Mouse (Mus musculus) left cerebral cortex, postnatal 14 days (tissue): ENCODE measurements at regions not wholly inside any gene's neighbourhood (a gene's known extent, or its start where the extent isn't known, plus 50 kb on each side); places are given as distances from the start of the nearest gene placed in this dataset.
"Not testable (repeated sequence)": the region's sequence is repeated elsewhere in the genome, so short reads cannot be mapped to it uniquely, and the experiment has no call there.

Experiments
- DNase-seq, 2 experiments: peaks; one replicate each; pipeline ENCODE4 v3.0.0; 2021 to 2022; ENCODE audit warnings: low spot score in 2 of 2, mixed read lengths in 1 of 2
- intact Hi-C: fragments of 180-260 bp; cut with DNase I; formaldehyde crosslinking; loops from one replicate; pipeline ENCODE4 v1.15.1; 2025

DNA sequence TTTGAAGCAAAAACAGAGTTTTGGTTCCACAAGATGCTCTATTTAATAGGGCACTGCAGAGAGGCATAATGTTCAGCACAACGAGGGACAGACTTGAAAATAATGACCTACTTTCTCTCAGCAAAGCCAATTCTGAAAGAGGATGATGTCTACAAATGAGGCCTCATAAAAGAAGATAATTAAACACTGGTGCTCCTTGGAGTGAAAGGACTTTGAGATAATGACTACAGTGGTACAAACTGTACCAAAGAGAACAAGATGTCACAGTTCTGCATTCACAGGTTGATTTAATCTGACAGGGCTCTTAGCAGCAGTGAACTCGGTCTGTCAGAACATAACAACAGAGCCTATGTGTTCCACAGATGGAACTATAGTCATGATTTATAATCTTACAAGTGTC is 305.4 kb downstream of the Hdgfl1 start:
- DNase-seq, result peak in 1 of 2 experiments; percentile 13
- intact Hi-C loops, result no loop called here

GRCm38 (mm10) chr13:26464096-26464495 is 305.9 kb downstream of the Hdgfl1 start:
- intact Hi-C loops, result no loop called here
- no peak for DNase-seq

DNA sequence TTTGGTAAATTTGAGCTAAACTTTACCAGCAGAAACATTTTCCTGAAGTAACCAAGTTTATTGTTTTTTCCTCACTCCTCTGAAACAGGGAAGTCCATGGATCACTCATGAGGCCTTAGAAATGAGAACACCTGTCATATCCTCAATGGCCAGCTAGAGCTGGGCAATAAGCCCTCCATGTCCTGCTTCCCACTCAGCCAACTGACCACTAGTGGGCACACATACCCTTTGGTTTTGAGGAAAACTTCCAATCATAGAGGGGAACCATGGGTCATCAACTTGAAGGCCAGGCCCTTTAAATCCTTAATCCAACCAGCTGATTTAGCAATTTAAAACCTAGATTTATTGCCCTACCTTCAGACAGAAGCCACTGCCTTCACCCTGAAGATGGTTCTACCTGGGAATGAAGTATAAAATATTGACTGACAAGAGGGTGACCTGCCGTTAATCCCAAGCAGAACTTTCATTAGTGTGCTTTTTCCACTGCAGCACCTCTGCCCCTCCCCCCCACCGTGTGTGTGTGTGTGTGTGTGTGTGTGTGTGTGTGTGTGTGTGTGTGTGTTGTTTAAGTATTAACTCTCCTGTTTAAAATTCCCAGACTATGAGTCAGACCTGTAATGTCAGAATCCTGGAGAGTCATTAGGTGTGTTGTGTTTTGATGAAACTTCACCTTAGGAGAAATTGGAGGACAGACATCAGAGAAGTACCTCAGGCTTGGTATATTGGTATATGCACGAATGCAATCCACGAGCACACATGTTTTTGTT is 312.3 kb downstream of the Hdgfl1 start:
- intact Hi-C loops, result no loop called here
- no peak for DNase-seq

- DNase-seq, result no peak
- intact Hi-C loops, result no loop called here
Measured at GRCm38 (mm10) chr13:26426639-26427038, 343.3 kb downstream of the Hdgfl1 start.

- DNase-seq, result no peak
- intact Hi-C loops, result no loop called here
Measured at GRCm38 (mm10) chr13:26424513-26424912, 345.5 kb downstream of the Hdgfl1 start.

DNA sequence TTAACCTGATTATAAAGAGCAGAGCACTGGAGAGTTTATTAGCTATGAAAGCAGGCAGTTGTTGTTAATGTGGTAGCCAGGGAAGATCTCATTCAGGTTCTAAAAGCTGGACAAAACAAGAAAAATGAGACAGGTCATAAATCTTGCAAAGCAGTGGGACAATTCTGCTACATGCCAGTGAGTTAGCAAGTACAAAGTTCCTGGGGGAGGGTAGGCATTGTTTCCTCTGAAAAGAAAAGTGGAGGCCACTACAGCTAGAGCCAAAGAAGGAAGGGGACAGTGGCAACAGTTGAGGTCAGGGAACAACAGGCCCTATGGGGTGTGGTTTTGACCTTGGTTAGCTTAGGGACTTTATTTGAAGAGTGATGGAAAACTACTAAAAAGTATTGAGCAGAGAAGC is 364.2 kb downstream of the Hdgfl1 start:
- intact Hi-C loops, result no loop called here

DNA sequence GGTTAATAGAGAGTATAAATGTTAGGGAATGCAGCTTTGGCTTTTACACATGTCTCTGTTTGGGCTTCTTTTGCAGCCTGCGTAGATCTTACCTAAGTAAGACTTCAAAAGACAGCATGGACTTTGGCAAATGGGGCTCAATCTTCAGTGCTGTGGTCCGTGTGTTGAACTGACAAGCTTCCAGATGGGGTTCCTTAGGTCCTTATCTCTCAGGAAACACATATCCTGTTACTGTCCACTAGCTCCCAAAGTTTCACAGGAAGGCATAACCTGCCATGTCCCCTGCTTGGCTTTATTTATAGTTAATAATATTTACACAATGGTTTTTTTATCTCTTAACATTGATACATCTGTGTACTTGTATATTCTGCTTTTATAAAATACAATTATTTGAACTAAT is 365.3 kb downstream of the Hdgfl1 start:
- DNase-seq, result no peak
- intact Hi-C loops, result no loop called here

More for the DNA sequence above, 364.2 kb downstream of the Hdgfl1 start:
- no peak for DNase-seq

DNA sequence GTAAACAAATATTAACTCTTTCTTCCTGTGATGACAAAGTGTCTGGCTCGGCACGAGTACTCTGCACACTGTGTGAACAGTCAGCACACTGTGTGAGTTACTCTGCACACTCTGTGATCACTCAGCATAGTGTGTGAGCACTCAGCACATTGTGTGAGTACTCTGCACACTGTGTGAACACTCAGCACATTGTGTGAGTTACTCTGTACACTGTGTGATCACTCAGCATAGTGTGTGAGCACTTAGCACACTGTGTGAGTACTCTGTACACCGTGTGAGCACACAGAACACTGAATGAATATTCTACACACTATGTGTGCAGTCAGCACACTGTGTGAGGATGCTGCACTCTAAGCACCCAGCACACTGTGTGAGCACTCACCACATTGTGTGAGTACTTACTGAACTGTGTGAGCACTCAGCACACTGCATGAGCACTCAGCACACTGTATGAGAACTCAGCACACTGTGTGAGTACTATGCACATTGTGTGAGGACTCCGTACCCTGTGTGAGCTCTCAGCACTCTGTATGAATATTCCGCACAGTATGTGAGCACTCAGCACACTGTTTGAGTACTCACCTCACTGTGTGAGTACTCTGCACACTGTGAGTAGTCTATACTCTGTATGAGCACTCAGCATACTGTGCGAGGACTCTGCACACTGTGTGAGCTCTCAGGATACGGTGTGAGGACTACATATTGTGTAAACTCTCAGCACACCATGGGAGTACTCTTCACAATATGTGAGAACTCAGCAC is 381.9 kb downstream of the Hdgfl1 start:
- intact Hi-C loops, result no loop called here
- no peak for DNase-seq

DNA sequence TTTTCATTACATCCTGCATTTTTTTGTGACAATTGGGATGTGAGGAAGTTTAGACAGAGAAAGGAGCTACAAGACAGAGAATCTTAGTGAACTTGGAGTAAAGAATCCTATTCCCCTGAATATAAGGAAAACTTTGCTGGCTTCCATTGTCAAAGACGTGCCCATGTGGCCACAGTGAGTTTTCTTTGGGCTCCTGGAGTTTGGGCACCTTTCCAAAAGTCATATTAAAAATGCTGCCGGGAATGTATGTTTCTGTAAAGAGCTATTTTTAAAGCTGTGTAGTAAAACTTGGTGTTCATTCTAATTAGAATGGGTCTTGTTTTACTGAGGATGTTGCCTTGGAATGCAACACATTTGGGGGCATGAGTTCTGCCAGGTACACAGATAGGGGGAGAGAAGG is 387.3 kb downstream of the Hdgfl1 start:
- intact Hi-C loops, result no loop called here

DNA sequence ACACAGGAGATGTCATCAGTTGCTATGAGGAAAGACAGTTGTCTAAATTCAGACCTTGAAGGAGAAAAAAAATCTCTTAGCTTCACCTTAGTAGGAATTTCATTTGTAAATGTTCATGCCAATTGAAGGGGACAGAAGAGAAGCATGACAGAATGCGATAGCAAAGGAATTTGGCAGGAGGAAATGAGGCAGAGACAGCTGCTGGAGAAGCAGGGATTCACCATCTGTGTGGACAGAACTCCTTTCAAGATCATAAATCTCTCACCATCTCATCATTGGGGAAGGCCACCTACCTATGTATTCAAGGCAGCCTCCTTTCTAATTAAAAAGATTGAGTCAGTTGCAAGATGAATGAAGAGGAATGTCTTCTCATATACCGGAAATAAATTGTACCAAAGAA is 387.8 kb downstream of the Hdgfl1 start:
- DNase-seq, result peak in 1 of 2 experiments; percentile 4
- intact Hi-C loops, result no loop called here

More for the DNA sequence above, 387.3 kb downstream of the Hdgfl1 start:
- DNase-seq, result no peak

DNA sequence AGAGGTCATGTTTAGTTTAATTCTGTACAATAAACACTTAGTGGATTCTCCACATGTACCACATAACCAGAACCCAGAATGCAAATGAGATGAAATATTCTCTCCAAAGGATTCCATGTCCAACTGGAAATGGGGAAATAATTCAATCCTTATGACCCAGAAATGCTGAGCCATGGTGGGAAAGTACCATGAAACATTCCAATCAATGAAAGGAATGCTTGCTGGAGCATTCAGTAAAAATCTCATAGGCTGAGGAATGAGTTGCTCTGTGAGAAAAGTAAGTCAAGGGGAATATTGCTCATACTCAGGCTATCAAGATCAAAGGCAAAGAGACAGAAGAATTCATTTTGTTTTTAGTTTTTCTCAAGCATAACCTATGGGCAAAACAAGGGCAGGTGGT is 394.4 kb downstream of the Hdgfl1 start:
- intact Hi-C loops, result no loop called here
- DNase-seq, result no peak

GRCm38 (mm10) chr13:26365911-26366310 is 404.1 kb downstream of the Hdgfl1 start:
- intact Hi-C loops, DNase-seq: not testable (repeated sequence)

GRCm38 (mm10) chr13:26356341-26356740 is 413.6 kb downstream of the Hdgfl1 start:
- DNase-seq, result no peak
- intact Hi-C loops, result no loop called here

DNA sequence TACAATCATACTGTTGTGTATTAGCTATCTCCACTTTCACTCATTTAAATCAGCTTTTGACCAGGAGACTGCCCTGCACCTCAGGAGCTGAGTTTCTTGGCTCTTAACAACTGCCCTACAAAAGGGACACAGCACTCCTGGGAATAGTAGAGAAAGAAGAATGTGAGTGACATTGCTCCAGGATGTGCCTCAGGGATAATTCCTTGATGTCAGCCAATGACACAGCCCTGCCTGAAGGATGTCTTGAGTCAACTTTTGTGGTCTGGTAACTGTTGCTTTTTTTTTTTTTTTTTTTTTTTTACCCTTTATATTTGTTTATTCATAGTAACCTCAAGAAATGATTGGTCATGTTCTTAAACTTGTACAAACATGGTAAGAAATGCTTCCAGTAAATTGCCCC is 415.5 kb downstream of the Hdgfl1 start:
- intact Hi-C loops, result no loop called here
- no peak for DNase-seq

DNA sequence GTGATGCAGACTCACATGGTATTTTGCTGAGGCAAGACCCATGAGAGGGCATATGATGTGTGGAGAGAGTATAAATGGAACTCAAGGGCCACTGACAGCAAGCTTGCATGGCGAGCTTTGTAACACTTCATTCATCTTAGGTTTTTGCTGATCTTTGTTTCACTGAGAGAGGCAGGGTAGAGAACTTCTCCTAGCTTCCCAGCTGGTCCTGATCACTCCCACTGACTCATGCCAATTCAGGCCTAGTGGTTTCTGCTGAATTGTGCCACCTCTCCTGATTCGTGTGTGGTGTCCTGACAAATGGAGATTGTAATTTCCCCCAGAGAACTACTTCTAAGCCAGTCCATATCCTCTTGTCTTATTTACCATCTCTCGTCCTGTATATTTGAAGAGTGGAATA is 419.5 kb downstream of the Hdgfl1 start:
- DNase-seq, result no peak
- intact Hi-C loops, result no loop called here

DNA sequence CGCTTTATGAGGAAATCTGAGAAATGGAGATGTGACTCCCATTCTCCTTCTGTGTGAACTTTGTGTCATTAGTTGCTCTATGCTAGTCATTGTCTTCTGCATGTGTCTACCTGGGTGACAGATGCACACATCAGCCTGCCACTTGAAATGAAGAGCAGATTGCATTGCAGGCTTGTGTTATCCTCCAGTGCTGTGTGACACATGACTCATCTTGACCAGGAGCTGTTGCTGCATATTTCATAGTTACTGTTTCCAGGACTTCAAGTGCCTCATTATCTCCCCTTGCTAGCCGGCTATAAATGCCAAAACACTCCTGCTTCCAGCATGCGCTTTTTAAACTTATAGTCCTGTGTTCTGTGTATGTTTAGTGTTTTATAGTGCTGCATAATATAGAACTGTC is 431.2 kb downstream of the Hdgfl1 start:
- peak; percentile 4 to 13 for DNase-seq
- intact Hi-C loops, result no loop called here

DNA sequence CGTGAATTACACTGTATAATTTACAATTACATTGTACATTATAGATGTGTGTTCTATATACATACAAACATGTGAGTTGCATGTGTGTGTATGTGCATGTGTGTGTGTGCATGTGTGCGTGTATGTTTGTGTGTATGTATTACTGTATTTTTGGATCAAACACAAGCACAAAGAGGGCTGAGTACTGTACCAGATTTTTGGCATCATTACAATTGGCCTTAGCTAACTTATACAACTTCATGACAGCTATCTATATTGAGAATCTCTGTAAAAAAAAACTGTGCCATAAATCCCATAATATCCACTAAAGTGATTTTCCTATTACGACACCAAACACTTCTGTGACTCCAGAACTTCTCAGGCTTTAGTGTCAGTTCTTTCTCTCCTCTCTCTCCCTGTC is 444.9 kb downstream of the Hdgfl1 start:
- intact Hi-C loops, result no loop called here
- DNase-seq, result no peak

DNA sequence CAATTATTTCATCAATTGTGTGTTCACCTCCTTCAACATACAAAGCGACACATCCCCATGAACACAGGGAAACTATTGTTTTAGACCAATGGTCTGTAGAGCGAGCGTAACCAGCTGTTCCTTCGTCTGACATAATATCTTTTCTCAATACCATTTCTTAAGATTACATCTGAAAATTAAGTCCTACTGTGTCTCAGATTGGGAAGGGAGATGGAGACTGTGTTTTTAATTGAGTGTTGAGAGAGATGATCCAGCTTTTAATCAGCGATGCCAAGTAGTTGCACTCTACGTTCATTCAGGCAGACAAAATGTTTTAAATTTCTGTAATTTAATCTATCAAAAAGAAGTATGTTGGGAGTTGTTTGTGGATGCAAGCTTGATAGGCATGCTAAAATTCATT is 445.3 kb downstream of the Hdgfl1 start:
- DNase-seq, result no peak
- intact Hi-C loops, result no loop called here

DNA sequence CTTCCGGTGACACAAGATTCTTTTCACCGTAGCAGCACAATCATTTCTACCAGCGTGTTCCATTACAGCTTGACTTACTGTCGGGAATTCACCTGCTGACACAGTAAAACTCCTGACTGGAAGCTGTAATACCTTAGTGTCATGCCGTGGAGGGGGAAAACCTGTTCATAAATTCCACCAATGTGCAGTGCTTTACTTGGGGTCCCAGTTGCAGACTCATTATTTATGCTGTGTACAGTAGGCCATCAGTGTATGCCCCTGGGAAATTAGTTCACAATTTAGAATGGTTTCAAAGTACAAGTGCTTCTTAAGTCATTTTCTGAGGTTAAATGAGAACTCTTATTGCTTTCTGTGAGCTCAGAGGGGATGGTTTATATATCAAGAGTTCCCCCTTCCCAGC is 451.4 kb downstream of the Hdgfl1 start:
- DNase-seq, result no peak
- intact Hi-C loops, result no loop called here

GRCm38 (mm10) chr13:26312246-26313010 is 457.5 kb downstream of the Hdgfl1 start:
- DNase-seq, result no peak
- intact Hi-C loops, result no loop called here
